ENCODE assay signal across 35 mouse cellular contexts in the genomic region with DNA sequence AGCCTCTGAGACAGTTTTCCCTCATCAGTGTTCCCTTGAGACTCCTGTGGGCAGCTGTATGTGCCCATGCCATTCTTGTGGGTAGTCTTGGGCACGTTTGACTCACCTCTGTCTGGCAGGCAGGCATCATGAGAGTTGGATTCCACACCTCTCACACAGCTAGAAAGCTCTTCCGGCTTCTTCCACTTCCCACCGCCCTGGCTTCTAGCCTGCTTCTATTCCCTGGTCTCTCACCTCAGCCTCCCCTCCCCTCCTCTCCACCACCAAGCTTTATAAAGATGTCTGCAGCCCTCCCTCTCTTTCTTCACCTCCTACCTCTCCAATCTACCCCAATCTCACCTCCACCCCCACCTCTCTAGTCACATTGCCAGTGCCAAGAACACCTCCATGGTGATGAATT. TPM values are rescaled to one million over a fixed set of nuclear protein-coding genes. Genes with fewer than 3 reads are reported as not detected.
DNase-seq lines count a peak whose midpoint lies in the region; ATAC-seq and TF ChIP-seq lines count a peak whose summit lies in the region.
"Had no signal": no experiment of that assay in that cellular context is flagged by ENCODE, and none has a peak within 500 bp of the region (broad histone marks: within the 10 kb centered on the region; RNA-seq: fewer than 3 reads in every experiment).

No protein-coding gene starts in this region.

- no peaks in the 10 kb centered on the region for H3K36me3 ChIP-seq in forebrain, embryonic 11.5 days (ENCODE audit: control insufficient read depth, insufficient read depth, low read length)
- H3K36me3 ChIP-seq: embryonic facial prominence, embryonic 12.5 days; forebrain, embryonic 15.5 days; heart, embryonic 12.5 days; midbrain, embryonic 13.5 days had no signal

- H3K4me1 ChIP-seq in forebrain, embryonic 11.5 days (replicated peaks; ENCODE audit: control insufficient read depth, insufficient read depth, low read length): no peaks in the 10 kb centered on the region
- H3K4me1 ChIP-seq: embryonic facial prominence, embryonic 12.5 days had no signal

- no peak overlapping the region for H3K4me3 ChIP-seq in forebrain, embryonic 11.5 days (ENCODE audit: low read depth, low read length)
- H3K4me3 ChIP-seq: embryonic facial prominence, embryonic 12.5 days; forebrain, embryonic 15.5 days; heart, adult 2 months; heart, embryonic 12.5 days; layer of hippocampus, adult 2 months; midbrain, embryonic 13.5 days had no signal

- no peaks in the 10 kb centered on the region for H3K9me3 ChIP-seq in forebrain, embryonic 11.5 days (ENCODE audit: control insufficient read depth, low read length)
- H3K9me3 ChIP-seq: embryonic facial prominence, embryonic 12.5 days; forebrain, embryonic 15.5 days; midbrain, embryonic 13.5 days had no signal

- POLR2A ChIA-PET in Patski (lab: Charles Lee): interaction anchor here (0.5 kb wide), 1 partner anchor 11 kb away, joined by 4 read pairs; no protein-coding TSS in a partner anchor

- in situ Hi-C loops in Patski (cut with MboI; ENCODE audit: low pct_unique_long_range_greater_than_20kb): no loop called here

- no peak overlapping the region for H3K4me2 ChIP-seq in forebrain, embryonic 11.5 days (ENCODE audit: low read depth, low read length, severe bottlenecking)
- H3K4me2 ChIP-seq: embryonic facial prominence, embryonic 12.5 days; forebrain, embryonic 15.5 days; heart, embryonic 12.5 days; hindbrain, embryonic 14.5 days; midbrain, embryonic 13.5 days had no signal

- DNase-seq in left cerebral cortex, adult 11 months (ENCODE audit: low spot score): peak; percentile 53
- no peak for DNase-seq in left cerebral cortex, postnatal 4 days
- DNase-seq in 3T3-L1 (ENCODE audit: low read depth, low spot score) (peak; percentile 4), Patski (ENCODE audit: low read depth, low spot score) (peak; percentile 60)
- peak; percentile 34 to 94 for DNase-seq in left cerebral cortex, postnatal 25 days (ENCODE audit: low spot score in 2 of 2)
- no peak for DNase-seq in forebrain, embryonic 11.5 days (ENCODE audit: low spot score)
- DNase-seq in kidney, postnatal 25 days: no peak
- DNase-seq: adrenal gland, adult 8-10 months; B cell, adult 2 months; cerebellum, adult 11 months; cerebellum, adult 9-10 months; embryo, embryonic 11 days; heart, adult 2 months; heart, postnatal 4 days; kidney, postnatal 14 days; liver; lung, adult 2 months; lung, postnatal 10 days; retina, postnatal 1 day; spleen, adult 18-20 months; thymus, adult 2 months; thymus, postnatal 36 days had no signal

- CTCF ChIA-PET in Patski (lab: Charles Lee): no interaction called here

- ATAC-seq in Patski: peak; percentile 53
- ATAC-seq in forebrain, embryonic 11.5 days (replicated peaks; ENCODE audit: low FRiP score): no peak
- ATAC-seq: forebrain, embryonic 15.5 days; intestine, postnatal 0 days; midbrain, embryonic 13.5 days had no signal

- no peak overlapping the region for H3K9ac ChIP-seq in forebrain, embryonic 11.5 days (ENCODE audit: low read length)
- H3K9ac ChIP-seq: embryonic facial prominence, embryonic 12.5 days; forebrain, embryonic 15.5 days; heart, embryonic 12.5 days; hindbrain, embryonic 14.5 days; liver, embryonic 14.5 days; midbrain, embryonic 13.5 days had no signal

- 87% methylated on average over 3 of the region's 3 CpGs for WGBS in forebrain, embryonic 11.5 days

- H3K27ac ChIP-seq in forebrain, embryonic 11.5 days (ENCODE audit: low read depth, low read length): no peak overlapping the region
- H3K27ac ChIP-seq: embryonic facial prominence, embryonic 12.5 days; forebrain, embryonic 15.5 days; heart, adult 2 months; hindbrain, embryonic 14.5 days; layer of hippocampus, adult 2 months; liver, embryonic 14.5 days; macrophage; midbrain, embryonic 13.5 days had no signal

- H3K27me3 ChIP-seq in Patski: no peaks in the 10 kb centered on the region
- no peaks in the 10 kb centered on the region for H3K27me3 ChIP-seq in forebrain, embryonic 11.5 days (ENCODE audit: control insufficient read depth, insufficient read depth, low read length)
- H3K27me3 ChIP-seq: CH12.LX; embryonic facial prominence, embryonic 12.5 days; forebrain, embryonic 15.5 days; heart, embryonic 12.5 days had no signal

- intact Hi-C loops in left cerebral cortex, postnatal 4 days (cut with DNase I): no loop called here
- intact Hi-C loops in left cerebral cortex, postnatal 25 days (cut with DNase I): loop anchor here (1.0 to 5.0 kb wide), 3 partner anchors 28 to 602 kb away; no protein-coding TSS in a partner anchor

- no peak for TF ChIP-seq CTCF in Patski (IDR thresholded peaks at IDR 0.05)

RNA-seq across cellular contexts. Expression of gene Gadl1, which starts 30.2 kb away (rescaled TPM):
- under 1 TPM in 1 of 2 experiments, not detected in 1; 0.10 TPM for total RNA-seq in left cerebral cortex, postnatal 4 days (2021)
- polyA plus RNA-seq in Patski (2021): 0.05 TPM
- under 1 TPM; 0.64 TPM for total RNA-seq in left cerebral cortex, postnatal 25 days (2021)
- polyA plus RNA-seq in forebrain, embryonic 11.5 days (2014; fragmentation: Nextera tagmentation; extraction: Ambion mirVana): 0.19 and 0.32 TPM in 2 replicates
- total RNA-seq: ES-E14; heart, adult 2 months; megakaryocyte-erythroid progenitor cell, adult 5-6 weeks; monocyte, adult 5-6 weeks had no signal
- polyA plus RNA-seq: macrophage had no signal

Comparison
In these comparisons a context has a peak if more than half of its experiments do, and no peak if none do; other contexts are left out.
1. DNase-seq: peak in left cerebral cortex, adult 11 months (single experiment), 3T3-L1 (single experiment), Patski (single experiment) and left cerebral cortex, postnatal 25 days (2 of 2); none in left cerebral cortex, postnatal 4 days (single experiment), forebrain, embryonic 11.5 days (single experiment) and kidney, postnatal 25 days (0 of 2).